Mouse (Mus musculus): ENCODE results near the gene 2300003K06Rik.
"Not testable (repeated sequence)": the region's sequence is repeated elsewhere in the genome, so short reads cannot be mapped to it uniquely, and the experiment has no call there.

The 2300003K06Rik gene

GRCm38 (mm10) chr11:99837966-99838365 is at the start of gene 2300003K06Rik:
Gene 2300003K06Rik, minus strand, starts transcription at chr11:99838066.
- DNase-seq (ENCODE audit: low spot score in 2 of 2): no peak

DNA sequence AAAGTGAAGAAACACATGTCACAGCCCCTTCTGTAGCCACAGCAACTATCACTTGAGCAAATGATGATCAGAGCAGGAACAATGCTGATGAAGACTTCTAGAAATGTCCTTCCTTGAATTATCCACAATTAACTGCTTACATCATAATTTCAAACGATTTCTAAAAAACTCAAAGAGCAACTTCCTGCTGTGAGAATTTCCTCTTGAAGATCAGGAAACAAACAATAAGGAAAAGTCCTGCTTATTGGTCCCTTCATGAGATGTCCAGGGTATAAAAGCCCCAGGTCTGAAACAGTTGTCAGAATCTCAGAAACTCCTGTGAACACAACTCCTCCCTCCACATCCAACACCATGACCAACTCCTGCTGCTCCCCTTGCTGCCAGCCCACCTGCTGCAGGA is 41.0 kb upstream of the 2300003K06Rik start, which contains the start of gene Gm11567:
Gm11567 (plus strand) TSS at position 301 of the 400 bp plus-strand sequence.
- not testable (repeated sequence) for DNase-seq (ENCODE audit: low spot score in 2 of 2)

GRCm38 (mm10) chr11:99873089-99873488 is 35.2 kb upstream of the 2300003K06Rik start, which contains the start of gene Krtap9-1:
Gene Krtap9-1, plus strand, starts transcription at chr11:99873389.
- not testable (repeated sequence) for DNase-seq (ENCODE audit: low spot score in 2 of 2)

- not testable (repeated sequence) for DNase-seq (ENCODE audit: low spot score in 2 of 2)
Measured at GRCm38 (mm10) chr11:99864176-99864575, 26.3 kb upstream of the 2300003K06Rik start, which contains the start of gene Gm11559. Gene Gm11559, plus strand, starts transcription at chr11:99864476.

DNA sequence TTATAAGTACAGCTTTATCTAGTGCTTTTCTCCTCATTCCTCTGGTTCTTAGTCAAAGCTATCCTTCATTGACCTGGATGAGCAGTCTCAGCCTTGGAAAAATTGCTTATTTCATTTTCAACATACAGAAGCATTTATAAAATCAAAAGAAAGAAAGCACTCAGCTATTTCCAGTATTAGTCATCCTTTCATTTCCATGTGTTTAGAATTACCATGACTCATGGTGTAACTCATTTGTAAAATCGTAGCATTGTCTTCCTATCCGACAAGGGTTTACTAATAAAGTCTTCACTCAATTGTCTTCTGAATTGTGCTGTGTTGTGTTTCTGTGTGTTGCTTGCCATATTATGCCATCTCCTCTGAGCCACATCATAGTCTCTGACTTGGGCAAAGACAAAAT is 20.9 kb upstream of the 2300003K06Rik start:
- no peak for DNase-seq (ENCODE audit: low spot score in 2 of 2)

DNA sequence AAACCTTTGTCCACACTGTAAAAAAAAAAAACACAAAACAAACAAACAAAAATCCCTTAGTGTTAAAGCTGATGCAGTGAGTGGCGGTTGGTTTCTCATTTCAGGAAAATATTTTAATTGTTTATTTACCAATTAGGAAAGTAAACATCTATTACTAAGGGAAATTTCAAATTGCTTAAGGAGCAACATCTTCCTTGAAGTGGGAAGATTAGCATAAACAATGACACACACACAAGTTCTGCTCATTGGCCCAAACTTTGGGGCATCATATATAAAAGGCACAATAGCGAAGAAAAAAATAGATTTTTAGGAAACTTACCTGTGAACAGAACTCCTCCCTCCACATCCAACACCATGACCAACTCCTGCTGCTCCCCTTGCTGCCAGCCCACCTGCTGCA is 19.8 kb upstream of the 2300003K06Rik start, which contains the start of gene Gm11568:
Gm11568 (plus strand) TSS at position 301 of the 400 bp plus-strand sequence.
- no peak for DNase-seq (ENCODE audit: low spot score in 2 of 2)

DNA sequence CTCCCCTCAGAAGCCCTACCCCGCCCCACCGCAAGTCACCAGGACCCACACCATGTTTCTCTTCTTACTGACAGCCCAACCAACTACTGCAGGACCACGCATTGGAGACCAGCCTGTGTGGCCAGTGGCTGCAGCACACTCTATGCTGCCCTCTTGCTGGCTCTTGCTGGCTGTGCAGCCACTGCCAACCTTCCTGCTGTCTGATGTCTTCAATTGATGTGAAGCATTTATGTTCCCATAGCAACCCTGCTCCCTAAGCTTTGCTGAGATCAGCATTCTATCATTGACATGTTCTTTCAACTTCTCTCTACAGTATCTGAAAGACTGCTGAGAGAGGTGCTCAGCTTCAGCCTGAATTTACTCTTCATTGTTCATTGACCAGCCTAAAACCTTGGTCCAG is 16.3 kb upstream of the 2300003K06Rik start:
- DNase-seq (ENCODE audit: low spot score in 2 of 2): no peak

DNA sequence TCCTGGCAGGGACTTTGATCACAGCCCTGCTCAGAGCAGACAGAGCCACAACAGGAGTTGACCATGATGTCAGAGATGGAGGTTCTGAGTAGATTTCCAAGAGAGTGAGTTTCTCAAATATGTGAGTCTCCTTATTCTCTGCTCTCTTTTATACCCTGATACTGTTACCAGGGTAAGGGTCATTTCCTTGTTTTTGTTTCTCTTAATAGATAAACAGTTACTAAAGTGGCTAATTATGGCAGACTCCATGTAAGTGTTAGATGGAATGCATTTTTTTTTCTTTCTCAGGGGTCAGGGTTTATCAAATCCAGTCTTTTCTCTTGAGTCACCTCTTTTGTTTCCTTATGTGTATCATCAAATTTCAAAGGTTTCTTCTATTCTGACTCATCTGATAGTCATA is 13.6 kb upstream of the 2300003K06Rik start, which contains the start of gene Krtap4-16:
Krtap4-16 (minus strand) TSS at position 101 of the 400 bp plus-strand sequence.
- DNase-seq (ENCODE audit: low spot score in 2 of 2): no peak

GRCm38 (mm10) chr11:99846746-99847145 is 8.9 kb upstream of the 2300003K06Rik start:
- no peak for DNase-seq (ENCODE audit: low spot score in 2 of 2)

DNA sequence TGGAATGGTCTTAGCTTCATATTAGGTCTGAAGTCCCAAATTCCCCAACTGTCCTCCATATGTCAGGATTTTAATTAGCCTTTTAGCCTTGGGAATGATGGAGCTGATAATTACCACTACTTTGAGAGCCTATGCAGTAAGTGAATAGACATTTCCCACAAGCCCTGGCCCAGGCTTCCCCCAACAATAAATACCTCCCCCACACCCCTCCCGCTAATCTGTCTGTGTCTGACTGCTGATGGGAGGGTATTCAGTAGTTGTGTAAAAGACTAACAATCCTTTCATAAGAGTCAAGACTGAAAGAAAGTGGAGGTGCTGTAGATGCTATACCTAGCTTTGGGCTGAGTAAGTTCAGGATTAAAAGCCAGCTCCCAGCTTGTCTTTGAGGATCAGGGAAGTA is 4.3 kb upstream of the 2300003K06Rik start:
- DNase-seq (ENCODE audit: low spot score in 2 of 2): no peak

DNA sequence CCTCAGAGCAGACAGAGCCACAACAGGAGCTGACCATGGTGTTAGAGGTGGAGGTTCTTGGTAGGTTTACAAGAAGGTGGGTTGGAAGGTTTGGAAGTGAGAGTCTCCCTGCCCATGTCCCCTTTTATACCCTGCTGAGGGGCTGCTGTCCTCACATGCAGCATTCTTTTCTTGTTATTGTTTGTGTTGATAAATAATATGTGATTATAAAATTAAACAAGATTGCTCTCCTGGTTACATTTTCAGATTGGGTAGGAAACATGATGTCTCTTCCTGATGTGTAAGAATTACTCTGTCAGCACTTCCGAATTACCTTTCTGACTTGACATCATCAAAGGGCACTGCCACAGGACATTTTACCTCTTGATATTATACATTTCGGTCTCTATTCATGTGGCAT is 22.3 kb downstream of the 2300003K06Rik start, which contains the start of gene Gm11564:
Gm11564 (minus strand) TSS at position 101 of the 400 bp plus-strand sequence.
- not testable (repeated sequence) for DNase-seq (ENCODE audit: low spot score in 2 of 2)

DNA sequence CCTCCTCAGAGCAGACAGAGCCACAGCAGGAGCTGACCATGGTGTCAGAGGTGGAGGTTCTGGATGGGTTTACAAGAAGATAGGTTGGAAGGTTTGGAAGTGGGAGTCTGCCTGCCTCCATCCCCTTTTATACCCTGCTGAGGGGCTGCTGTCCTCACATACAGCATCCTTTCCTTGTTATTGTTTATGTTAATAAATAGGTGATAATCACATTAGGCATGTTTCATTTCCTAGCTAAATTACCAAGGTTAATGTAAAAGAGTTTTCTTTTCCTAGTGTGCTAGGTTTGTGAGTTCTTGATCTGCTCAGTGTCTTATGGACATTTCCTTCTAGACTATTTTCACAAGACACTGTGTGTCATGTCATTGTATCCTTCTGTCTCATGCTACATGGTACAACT is 28.1 kb downstream of the 2300003K06Rik start, which contains the start of gene Krtap4-13:
Krtap4-13 (minus strand) TSS at position 101 of the 400 bp plus-strand sequence.
- DNase-seq (ENCODE audit: low spot score in 2 of 2): not testable (repeated sequence)

DNA sequence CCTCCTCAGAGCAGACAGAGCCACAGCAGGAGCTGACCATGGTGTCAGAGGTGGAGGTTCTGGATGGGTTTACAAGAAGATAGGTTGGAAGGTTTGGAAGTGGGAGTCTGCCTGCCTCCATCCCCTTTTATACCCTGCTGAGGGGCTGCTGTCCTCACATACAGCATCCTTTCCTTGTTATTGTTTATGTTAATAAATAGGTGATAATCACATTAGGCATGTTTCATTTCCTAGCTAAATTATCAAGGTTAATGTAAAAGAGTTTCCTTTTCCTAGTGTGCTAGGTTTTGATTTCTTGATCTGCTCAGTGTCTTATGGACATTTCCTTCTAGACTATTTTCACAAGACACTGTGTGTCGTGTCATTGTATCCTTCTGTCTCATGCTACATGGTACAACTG is 33.5 kb downstream of the 2300003K06Rik start, which contains the start of gene Gm11554:
Gm11554 (minus strand) TSS at position 101 of the 400 bp plus-strand sequence.
- DNase-seq (ENCODE audit: low spot score in 2 of 2): not testable (repeated sequence)

DNA sequence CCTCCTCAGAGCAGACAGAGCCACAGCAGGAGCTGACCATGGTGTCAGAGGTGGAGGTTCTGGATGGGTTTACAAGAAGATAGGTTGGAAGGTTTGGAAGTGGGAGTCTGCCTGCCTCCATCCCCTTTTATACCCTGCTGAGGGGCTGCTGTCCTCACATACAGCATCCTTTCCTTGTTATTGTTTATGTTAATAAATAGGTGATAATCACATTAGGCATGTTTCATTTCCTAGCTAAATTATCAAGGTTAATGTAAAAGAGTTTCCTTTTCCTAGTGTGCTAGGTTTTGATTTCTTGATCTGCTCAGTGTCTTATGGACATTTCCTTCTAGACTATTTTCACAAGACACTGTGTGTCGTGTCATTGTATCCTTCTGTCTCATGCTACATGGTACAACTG is 39.0 kb downstream of the 2300003K06Rik start, which contains the start of gene Gm11569:
Gm11569 (minus strand) TSS at position 101 of the 400 bp plus-strand sequence.
- not testable (repeated sequence) for DNase-seq (ENCODE audit: low spot score in 2 of 2)

DNA sequence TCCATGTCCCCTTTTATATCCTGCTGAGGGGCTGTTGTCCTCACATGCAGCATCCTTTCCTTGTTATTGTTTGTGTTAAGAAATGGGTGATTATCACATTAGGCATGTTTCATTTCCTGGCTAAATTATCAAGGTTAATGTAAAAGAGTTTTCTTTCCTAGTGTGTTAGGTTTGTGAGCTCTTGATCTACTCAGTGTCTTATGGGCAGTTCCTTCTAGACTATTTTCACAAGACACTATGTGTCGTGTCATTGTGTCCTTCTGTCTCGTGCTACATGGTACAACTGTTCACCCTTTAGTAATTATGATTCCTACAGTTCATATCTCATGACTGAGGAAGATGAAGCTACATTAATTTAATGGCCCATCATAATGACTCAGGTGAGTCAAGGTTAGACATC is 44.5 kb downstream of the 2300003K06Rik start, which contains the start of gene Gm11596:
Gm11596 (minus strand) TSS at position 101 of the 400 bp plus-strand sequence.
- no peak for DNase-seq (ENCODE audit: low spot score in 2 of 2)

All from urinary bladder, postnatal 36 days (tissue).